Mouse (Mus musculus): ENCODE data around the gene 1700123K08Rik.
"Not testable (repeated sequence)": the region's sequence is repeated elsewhere in the genome, so short reads cannot be mapped to it uniquely, and the experiment has no call there.

The 1700123K08Rik gene

GRCm38 (mm10) chr5:138564612-138565011, at the start of gene 1700123K08Rik:
1700123K08Rik (minus strand) TSS chr5:138564712.
- DNase-seq (ENCODE audit: low read depth, low spot score), result not testable (repeated sequence)

- no peak for DNase-seq (ENCODE audit: low read depth, low spot score)
Observed at GRCm38 (mm10) chr5:138587396-138587795, 22.9 kb upstream of the 1700123K08Rik start.

- DNase-seq (ENCODE audit: low read depth, low spot score), result no peak
Observed at GRCm38 (mm10) chr5:138571623-138572022, 7.1 kb upstream of the 1700123K08Rik start.

- no peak for DNase-seq (ENCODE audit: low read depth, low spot score)
Observed at GRCm38 (mm10) chr5:138552718-138553117, 11.8 kb downstream of the 1700123K08Rik start.

GRCm38 (mm10) chr5:138532491-138532890, 32.0 kb downstream of the 1700123K08Rik start:
- DNase-seq (ENCODE audit: low read depth, low spot score), result no peak

Measured in brain, embryonic 18.5 days (tissue).